Mouse (Mus musculus) macrophage (primary cell): ENCODE measurements around the gene Ccdc47. TPM values are rescaled to one million over a fixed set of nuclear protein-coding genes. Genes with fewer than 3 reads are reported as not detected.

Source experiments
- H3K27ac ChIP-seq: fragments of 350-480 bp; formaldehyde crosslinking; 2 replicates; pipeline ENCODE4 v1.9.0; 2021
- H3K36me3 ChIP-seq: fragments of 350-480 bp; formaldehyde crosslinking; 2 replicates; pipeline ENCODE4 v1.9.0; 2021; ENCODE audit errors: inconsistent target
- H3K4me3 ChIP-seq: fragments of 350-480 bp; formaldehyde crosslinking; 2 replicates; pipeline ENCODE4 v1.9.0; 2021; ENCODE audit errors: inconsistent target
- H3K79me2 ChIP-seq: fragments of 350-480 bp; formaldehyde crosslinking; 2 replicates; pipeline ENCODE4 v1.9.0; 2021; ENCODE audit errors: inconsistent target
- WGBS: methylation state at CpG from one replicate; pipeline ENCODE4 v1.1.7; 2026; ENCODE audit warnings: inconsistent platforms; ENCODE audit not compliant: missing documents; 5-methylcytosine and 5-hydroxymethylcytosine counted together
- polyA plus RNA-seq: library from polyadenylated mRNA; stranded (reverse); fragments of 250-400 nt; gene quantifications from 3 replicates; pipeline ENCODE4 v1.2.4, GENCODE M21; 2018; ENCODE audit warnings: inconsistent platforms

The Ccdc47 gene
- polyA plus RNA-seq, 1 experiment from 2014 or later, result 77.0 TPM

GRCm38 (mm10) chr11:106151219-106151618 is 64.9 kb downstream of the Ccdc47 start:
- Histone ChIP-seq H3K79me2 (no peaks in the 10 kb centered on the region), H3K4me3 (no peak overlapping the region), H3K36me3 (peaks cover 42% of the 10 kb centered on the region), H3K27ac (no peak overlapping the region)
- 100% methylated on average over 3 of the region's 3 CpGs for WGBS

Other genes starting within 250 kb of the Ccdc47 start
- 0.20 to 0.36 TPM (median 0.26 TPM) in 3 replicates for gene Ace, start 248.4 kb downstream of the Ccdc47 start, polyA plus RNA-seq
- not detected in 3 replicates for gene Ace3, start 221.7 kb downstream of the Ccdc47 start, polyA plus RNA-seq
- not detected in 3 replicates for gene Kcnh6, start 208.2 kb downstream of the Ccdc47 start, polyA plus RNA-seq
- 33.8 to 64.7 TPM (median 48.5 TPM) in 3 replicates for gene Dcaf7, start 179.5 kb downstream of the Ccdc47 start, polyA plus RNA-seq
- 9.9 to 15.0 TPM (median 13.6 TPM) in 3 replicates for gene Taco1, start 150.3 kb downstream of the Ccdc47 start, polyA plus RNA-seq
- 47.7 to 51.9 TPM (median 49.8 TPM) in 3 replicates for gene Map3k3, start 131.7 kb downstream of the Ccdc47 start, polyA plus RNA-seq
- not detected in 3 replicates for gene Gm10840, start 55.5 kb downstream of the Ccdc47 start, polyA plus RNA-seq
- gene Limd2, start 55.5 kb downstream of the Ccdc47 start, polyA plus RNA-seq, result 74.9 to 122 TPM (median 80.3 TPM) in 3 replicates
- 14.5 to 19.3 TPM (median 18.7 TPM) in 3 replicates for gene Strada, start 14.2 kb downstream of the Ccdc47 start, polyA plus RNA-seq
- gene Ddx42, start 582 bp upstream of the Ccdc47 start, polyA plus RNA-seq, result 37.1 to 61.7 TPM (median 46.9 TPM) in 3 replicates
- 20.8 to 53.8 TPM (median 38.8 TPM) in 3 replicates for gene Ftsj3, start 39.7 kb upstream of the Ccdc47 start, polyA plus RNA-seq
- 96.6 to 162 TPM (median 102 TPM) in 3 replicates for gene Psmc5, start 39.8 kb upstream of the Ccdc47 start, polyA plus RNA-seq
- gene Smarcd2, start 56.6 kb upstream of the Ccdc47 start, polyA plus RNA-seq, result 54.1 to 59.1 TPM (median 55.6 TPM) in 3 replicates
- gene Tcam1, start 60.3 kb upstream of the Ccdc47 start, polyA plus RNA-seq, result 0.10 to 0.28 TPM (median 0.15 TPM) in 3 replicates
- gene Gh, start 85.5 kb upstream of the Ccdc47 start, polyA plus RNA-seq, result not detected in 3 replicates
- gene Cd79b, start 98.4 kb upstream of the Ccdc47 start, polyA plus RNA-seq, result 1.9 to 4.4 TPM (median 2.9 TPM) in 3 replicates
- 0.03 TPM in 1 of 3 replicates, not detected in the others for gene Scn4a, start 136.9 kb upstream of the Ccdc47 start, polyA plus RNA-seq
- not detected in 3 replicates for gene Prr29, start 149.1 kb upstream of the Ccdc47 start, polyA plus RNA-seq
- 4.3 to 7.9 TPM (median 7.0 TPM) in 3 replicates for gene Icam2, start 171.7 kb upstream of the Ccdc47 start, polyA plus RNA-seq